Mouse (Mus musculus): Measurements from ENCODE around the gene Mrgpra2b. TPM values are rescaled to one million over a fixed set of nuclear protein-coding genes. Genes with fewer than 3 reads are reported as not detected.
"Not testable (repeated sequence)": the region's sequence is repeated elsewhere in the genome, so short reads cannot be mapped to it uniquely, and the experiment has no call there.

Gene Mrgpra2b
- not detected for total RNA-seq (2021)
- long read RNA-seq, experiment 1 = 0 reads
- long read RNA-seq, experiment 2 = 0 reads

DNA sequence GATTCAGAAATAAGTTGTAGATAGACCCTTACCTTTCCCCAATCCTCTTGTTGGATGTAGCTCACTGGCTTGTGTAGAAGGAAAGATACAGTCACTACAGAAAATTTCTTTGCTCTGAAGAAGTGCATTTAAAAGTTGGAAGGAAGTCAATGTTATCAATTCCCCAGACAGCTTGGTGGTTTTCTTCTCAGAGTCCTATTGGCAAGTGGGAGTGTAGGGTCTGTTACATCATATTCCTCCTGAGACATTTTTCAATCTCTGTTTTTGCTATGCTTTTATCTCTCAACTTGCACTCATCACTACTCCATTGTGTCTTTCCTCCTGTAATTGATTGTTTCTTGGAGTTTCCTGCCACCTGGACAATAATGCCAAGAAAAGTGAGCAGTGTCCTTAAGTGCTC, at the start of gene Mrgpra2b:
TSS of gene Mrgpra2b (minus strand) at position 101 of the 400 bp plus-strand sequence.
- intact Hi-C loops (cut with DNase I) = no loop called here
- DNase-seq = no peak

DNA sequence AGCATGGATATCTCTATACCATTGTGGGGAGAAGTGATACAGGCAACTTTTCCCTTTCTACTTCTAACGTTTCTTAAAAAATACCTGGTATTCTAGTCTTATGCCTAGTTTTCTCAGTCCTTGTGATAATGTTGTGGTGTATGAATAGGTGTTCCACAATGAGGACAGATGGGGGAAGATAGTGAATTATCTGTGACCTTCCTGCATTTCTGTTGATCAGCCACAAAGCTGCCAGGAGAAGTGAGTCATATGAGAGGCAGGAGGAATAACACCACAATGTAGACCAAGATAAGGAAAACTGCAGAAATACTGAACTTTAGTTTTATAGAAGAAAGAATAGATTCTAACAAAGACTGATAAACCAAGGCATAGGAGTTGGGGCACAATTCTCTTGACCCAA, 12.3 kb downstream of the Mrgpra2b start:
- intact Hi-C loops (cut with DNase I) = no loop called here
- no peak for DNase-seq

DNA sequence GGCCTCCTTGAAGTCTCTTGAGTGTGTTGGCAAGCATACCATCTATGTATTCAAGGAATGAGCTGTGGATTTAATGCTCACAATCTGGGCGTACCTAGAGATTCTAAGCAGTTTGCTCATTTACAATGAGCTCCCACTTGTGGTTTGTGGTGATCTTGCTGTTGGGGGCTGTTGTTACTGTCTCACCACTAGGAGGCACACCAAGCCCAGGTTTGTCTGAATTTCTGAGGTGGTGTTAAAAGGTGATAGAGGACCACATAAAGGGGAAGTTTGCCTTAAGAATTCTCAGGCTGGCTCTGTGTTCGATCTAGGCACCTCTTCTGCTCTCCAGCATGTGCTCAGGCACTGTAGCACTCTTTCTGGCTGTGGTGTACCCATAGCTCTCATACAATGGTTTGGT, 13.6 kb downstream of the Mrgpra2b start:
- intact Hi-C loops (cut with DNase I) = no loop called here
- no peak for DNase-seq

DNA sequence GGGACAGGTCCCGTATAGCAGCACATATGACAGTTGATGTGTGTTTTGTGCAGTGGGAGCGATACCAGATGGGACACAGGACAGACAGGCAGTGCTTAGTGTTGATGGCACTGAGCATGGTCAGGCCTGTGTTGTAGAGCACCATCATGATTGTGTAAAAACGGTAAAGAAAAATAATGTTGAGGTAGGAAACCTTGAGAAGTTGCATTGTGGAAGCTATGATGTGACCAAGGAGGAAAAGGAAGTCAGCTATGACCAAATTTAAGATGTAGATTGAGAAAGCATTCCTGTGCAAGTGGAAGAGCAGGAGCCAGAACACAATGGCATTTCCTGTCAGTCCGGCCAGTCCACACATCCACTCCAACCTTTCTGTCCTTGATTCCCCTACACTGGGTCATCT, 25.7 kb downstream of the Mrgpra2b start:
- no peak for DNase-seq
- intact Hi-C loops (cut with DNase I) = no loop called here

DNA sequence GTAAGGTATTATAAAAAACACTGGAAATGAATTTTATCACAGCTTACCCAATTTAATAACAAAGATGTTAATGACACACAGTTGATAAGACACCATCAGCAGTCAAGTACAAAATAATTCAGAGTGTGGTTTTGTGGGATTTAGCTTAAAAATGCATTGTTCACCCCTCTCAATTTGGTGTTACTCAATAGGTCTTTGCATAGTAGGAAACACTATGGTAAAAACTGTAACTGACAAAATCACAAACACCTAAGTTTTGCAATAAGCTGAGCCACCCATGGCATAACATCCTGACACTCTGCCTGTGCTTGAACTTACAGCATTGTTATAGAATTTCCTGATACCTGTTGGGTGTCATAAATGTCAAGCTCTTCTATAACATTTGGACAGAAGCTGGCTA, 37.4 kb downstream of the Mrgpra2b start:
- intact Hi-C loops (cut with DNase I); DNase-seq: not testable (repeated sequence)

DNA sequence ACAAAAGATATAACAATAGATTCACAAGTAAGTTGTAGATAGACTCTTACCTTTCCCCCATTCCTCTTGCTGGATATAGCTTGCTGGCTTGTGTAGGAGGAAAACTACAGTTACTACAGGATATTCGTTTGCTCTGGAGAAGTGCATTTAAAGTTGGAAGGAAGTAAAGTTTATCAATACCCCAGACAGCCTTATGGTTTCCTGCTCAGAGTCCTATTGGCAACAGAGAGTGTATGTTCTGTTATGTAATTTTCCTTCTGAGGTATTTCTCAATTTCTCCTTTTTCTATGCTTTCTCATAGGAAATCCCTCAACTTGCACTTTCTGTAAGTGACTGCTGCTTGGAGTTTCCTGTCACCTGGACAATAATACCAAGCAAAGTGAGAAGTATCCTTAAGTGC, 39.2 kb downstream of the Mrgpra2b start:
- intact Hi-C loops (cut with DNase I); DNase-seq: not testable (repeated sequence)

DNA sequence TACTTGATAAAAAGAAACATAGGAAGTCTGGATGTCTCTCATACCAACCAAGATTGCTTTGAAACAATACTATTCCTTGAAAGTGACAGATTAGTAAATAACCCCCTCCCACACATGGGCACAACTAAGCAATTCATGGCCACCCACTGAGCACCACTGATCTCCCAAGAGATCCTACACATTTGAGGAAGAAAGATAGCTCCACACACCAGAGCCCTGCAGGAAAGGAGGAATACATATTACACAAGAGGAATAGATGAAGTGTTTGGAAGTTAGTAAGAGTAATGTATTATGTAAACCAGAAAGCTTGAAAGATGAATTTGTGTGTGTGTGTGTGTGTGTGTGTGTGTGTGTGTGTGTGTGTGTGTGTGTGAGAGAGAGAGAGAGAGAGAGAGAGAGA, 45.5 kb downstream of the Mrgpra2b start:
- intact Hi-C loops (cut with DNase I); DNase-seq: not testable (repeated sequence)

DNA sequence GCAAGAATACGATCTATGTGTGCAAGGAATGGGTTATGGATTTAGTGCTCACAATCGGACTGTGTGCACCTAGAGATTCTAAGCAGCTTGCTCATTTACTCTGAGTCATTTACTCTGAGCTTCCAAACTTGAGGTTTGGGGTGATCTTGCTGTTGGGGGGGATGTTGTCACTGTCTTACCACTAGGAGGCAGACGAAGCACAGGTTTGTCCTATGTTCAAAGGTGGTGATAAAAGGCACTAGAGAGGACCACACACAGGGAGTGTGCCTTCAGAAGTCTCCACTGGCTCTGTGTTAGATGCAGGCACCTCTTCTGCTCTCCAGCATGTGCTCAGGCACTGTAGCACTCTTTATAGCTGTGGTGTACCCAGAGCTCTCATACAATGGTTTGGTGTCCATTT, 54.8 kb downstream of the Mrgpra2b start:
- intact Hi-C loops (cut with DNase I); DNase-seq: not testable (repeated sequence)

DNA sequence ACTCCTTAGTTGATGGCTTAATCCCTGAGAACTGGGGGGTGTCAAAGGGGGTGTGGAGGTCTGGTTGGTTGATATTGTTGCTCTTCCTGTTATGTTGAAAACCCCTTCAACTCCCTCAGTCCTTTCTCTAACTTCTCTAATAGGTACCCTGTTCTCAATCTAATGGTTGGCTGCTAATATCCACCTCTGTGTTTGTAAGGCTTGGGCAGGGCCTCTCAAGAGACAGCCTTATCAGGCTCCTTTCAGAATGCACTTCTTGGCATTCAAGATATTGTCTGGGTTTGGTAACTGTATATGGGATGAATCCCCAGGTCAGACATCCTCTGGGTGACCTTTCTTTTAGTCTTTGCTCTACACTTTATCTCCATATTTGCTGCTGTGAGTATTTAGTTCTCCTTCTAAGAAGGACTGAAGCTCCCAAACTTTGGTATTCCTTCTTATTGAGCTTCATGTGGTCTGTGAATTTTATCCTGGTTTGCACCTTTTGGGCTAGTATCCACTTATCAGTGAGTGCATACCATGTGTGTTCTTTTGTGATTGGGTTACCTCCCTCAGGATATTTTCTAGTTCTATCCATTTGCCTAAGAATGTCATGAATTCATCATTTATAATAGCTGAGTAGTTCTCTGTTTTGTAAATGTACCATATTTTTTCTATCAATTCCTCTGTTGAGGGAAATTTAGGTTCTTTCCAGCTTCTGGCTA, 63.2 kb downstream of the Mrgpra2b start:
- DNase-seq; intact Hi-C loops (cut with DNase I): not testable (repeated sequence)

DNA sequence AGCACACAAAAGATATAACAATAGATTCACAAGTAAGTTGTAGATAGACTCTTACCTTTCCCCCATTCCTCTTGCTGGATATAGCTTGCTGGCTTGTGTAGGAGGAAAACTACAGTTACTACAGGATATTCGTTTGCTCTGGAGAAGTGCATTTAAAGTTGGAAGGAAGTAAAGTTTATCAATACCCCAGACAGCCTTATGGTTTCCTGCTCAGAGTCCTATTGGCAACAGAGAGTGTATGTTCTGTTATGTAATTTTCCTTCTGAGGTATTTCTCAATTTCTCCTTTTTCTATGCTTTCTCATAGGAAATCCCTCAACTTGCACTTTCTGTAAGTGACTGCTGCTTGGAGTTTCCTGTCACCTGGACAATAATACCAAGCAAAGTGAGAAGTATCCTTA, 76.6 kb downstream of the Mrgpra2b start, which contains the start of gene Mrgpra2a:
TSS of gene Mrgpra2a (minus strand) at position 125 of the 400 bp plus-strand sequence.
- intact Hi-C loops (cut with DNase I); DNase-seq: not testable (repeated sequence)

DNA sequence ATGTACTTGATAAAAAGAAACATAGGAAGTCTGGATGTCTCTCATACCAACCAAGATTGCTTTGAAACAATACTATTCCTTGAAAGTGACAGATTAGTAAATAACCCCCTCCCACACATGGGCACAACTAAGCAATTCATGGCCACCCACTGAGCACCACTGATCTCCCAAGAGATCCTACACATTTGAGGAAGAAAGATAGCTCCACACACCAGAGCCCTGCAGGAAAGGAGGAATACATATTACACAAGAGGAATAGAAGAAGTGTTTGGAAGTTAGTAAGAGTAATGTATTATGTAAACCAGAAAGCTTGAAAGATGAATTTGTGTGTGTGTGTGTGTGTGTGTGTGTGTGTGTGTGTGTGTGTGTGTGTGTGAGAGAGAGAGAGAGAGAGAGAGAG, 82.9 kb downstream of the Mrgpra2b start:
- intact Hi-C loops (cut with DNase I); DNase-seq: not testable (repeated sequence)

DNA sequence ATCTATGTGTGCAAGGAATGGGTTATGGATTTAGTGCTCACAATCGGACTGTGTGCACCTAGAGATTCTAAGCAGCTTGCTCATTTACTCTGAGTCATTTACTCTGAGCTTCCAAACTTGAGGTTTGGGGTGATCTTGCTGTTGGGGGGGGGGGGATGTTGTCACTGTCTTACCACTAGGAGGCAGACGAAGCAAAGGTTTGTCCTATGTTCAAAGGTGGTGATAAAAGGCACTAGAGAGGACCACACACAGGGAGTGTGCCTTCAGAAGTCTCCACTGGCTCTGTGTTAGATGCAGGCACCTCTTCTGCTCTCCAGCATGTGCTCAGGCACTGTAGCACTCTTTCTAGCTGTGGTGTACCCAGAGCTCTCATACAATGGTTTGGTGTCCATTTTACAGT, 92.2 kb downstream of the Mrgpra2b start:
- DNase-seq; intact Hi-C loops (cut with DNase I): not testable (repeated sequence)

DNA sequence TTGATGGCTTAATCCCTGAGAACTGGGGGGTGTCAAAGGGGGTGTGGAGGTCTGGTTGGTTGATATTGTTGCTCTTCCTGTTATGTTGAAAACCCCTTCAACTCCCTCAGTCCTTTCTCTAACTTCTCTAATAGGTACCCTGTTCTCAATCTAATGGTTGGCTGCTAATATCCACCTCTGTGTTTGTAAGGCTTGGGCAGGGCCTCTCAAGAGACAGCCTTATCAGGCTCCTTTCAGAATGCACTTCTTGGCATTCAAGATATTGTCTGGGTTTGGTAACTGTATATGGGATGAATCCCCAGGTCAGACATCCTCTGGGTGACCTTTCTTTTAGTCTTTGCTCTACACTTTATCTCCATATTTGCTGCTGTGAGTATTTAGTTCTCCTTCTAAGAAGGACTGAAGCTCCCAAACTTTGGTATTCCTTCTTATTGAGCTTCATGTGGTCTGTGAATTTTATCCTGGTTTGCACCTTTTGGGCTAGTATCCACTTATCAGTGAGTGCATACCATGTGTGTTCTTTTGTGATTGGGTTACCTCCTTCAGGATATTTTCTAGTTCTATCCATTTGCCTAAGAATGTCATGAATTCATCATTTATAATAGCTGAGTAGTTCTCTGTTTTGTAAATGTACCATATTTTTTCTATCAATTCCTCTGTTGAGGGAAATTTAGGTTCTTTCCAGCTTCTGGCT, 100.7 kb downstream of the Mrgpra2b start:
- intact Hi-C loops (cut with DNase I); DNase-seq: not testable (repeated sequence)

Other genes starting within 250 kb of the Mrgpra2b start
- not detected for gene Mrgpra1, start 174.6 kb downstream of the Mrgpra2b start, total RNA-seq (2021)
- gene Mrgpra2a, start 76.7 kb downstream of the Mrgpra2b start, total RNA-seq (2021) = not detected
- not detected for gene Mrgpra3, start 72.5 kb upstream of the Mrgpra2b start, total RNA-seq (2021)